Mouse (Mus musculus): Measurements from ENCODE around the gene Surf1.
"Not testable (repeated sequence)": the region's sequence is repeated elsewhere in the genome, so short reads cannot be mapped to it uniquely, and the experiment has no call there.

Surf1 gene

DNA sequence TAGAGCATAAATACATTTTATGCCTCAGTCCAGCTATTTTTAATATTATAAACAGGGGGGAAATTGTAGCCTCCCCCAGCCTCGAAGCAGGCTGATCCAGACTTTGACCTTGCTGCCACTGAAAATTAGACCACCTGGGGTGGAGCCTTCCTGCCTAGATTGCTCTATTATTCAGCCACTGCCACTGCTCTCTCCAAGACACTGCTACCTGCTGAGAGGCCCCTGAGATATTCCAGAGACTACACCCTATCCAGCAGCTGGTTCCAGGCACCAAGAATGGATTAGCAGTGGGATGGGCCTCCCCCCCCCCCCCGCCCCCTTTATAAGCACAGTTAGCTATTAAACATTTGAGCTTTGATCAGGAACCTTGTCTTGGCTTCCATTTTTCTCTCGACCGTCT lies 30.2 kb downstream of the Surf1 start:
- not testable (repeated sequence) for DNase-seq (ENCODE audit: low spot score)

DNA sequence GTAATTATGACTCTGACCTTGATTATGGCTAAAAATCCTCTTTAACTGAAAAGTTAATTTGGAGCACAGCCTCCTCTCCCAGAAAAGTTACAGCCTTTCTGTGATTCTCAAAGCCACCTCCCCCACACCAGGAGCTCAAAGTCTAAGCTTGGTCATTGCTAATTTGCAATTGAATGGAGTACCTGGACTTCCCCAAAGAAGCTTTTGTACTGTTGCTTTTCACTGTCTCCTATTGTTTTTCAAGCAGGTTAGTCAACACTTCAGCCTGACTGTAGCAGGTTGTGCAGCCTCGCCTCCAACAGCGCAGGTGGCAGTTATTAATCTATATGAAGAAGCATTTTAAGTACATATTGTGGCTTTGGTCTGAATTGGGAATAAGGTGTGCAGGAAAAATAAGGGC lies 30.8 kb downstream of the Surf1 start:
- not testable (repeated sequence) for DNase-seq (ENCODE audit: low spot score)

DNA sequence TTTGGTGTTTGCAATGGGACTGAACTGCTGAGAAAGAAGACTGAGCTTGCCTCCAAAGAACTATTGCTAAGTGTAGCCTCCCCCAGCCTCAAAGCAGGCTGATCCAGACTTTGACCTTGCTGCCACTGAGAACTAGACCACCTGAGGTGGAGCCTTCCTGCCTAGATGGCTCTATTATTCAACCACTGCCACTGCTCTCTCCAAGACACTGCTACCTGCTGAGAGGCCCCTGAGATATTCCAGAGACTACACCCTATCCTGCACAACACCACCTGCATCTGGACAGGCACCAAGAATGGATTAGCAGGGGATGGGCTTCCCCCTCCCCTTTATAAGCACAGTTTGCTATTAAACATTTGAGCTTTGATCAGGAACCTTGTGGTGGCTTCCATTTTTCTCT lies 37.8 kb downstream of the Surf1 start:
- no peak for DNase-seq (ENCODE audit: low spot score)

DNA sequence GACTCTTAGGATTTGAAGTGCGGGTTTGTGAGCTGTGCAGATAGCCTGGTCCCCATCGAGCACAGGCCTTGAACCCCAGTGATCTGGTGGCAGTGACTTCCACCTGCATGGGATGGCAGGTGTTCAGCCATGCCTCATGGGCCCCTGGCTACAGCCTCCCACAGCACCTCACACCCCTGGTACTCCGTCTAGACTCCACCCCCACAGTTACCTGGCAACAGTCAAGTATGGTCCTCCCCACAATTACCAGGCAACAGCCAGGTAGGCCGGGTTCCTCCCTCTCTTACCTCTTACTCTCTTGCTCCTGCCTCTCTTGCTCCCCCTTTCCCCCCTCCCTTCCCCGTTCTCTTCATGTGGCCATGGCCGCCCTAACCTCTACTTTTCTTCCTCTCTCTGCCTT lies 45.7 kb downstream of the Surf1 start:
- no peak for DNase-seq (ENCODE audit: low spot score)

DNA sequence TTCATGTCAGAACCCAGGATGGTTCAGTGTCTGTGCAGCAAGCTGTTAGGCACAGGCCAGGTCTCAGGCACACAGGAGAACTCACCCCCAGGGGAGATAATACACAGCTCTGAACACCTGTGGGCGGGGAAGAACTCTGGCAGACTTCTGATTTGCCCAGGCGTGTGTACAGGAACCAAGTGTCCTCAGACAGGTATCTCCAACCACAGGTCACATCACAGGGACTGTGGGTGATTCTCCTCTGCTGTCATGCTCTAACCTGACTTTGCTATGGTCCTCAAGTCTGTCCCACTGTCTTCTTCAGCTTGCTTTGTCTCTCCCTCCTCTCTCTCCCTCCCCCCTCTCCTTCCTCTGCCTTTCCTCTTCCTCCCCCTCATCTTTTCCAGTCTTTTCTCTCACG lies 51.5 kb downstream of the Surf1 start, which contains the start of gene Abo:
Gene Abo (minus strand): TSS at position 101 of the 400 bp plus-strand sequence.
- DNase-seq (ENCODE audit: low spot score), result no peak

All from embryo, embryonic 10.5 days (tissue).